Mouse (Mus musculus) heart, adult 2 months (tissue): Measurements from ENCODE around the gene Tmed2. TPM values are rescaled to one million over a fixed set of nuclear protein-coding genes. Genes with fewer than 3 reads are reported as not detected.
"Not testable (repeated sequence)": the region's sequence is repeated elsewhere in the genome, so short reads cannot be mapped to it uniquely, and the experiment has no call there.

Experiments
- DNase-seq, 2 experiments: peaks; one replicate each; pipeline ENCODE4 v3.0.0; 2021
- H3K27ac ChIP-seq: fragments of 200-600 bp; 2 replicates; pipeline ENCODE4 v1.8.1; 2022
- H3K27me3 ChIP-seq: fragments of 200-500 bp; 2 replicates; pipeline ENCODE4 v1.6.1; 2012; ENCODE audit warnings: mild to moderate bottlenecking, low read length, inconsistent platforms, mixed read lengths; ENCODE audit not compliant: control insufficient read depth, insufficient read depth
- H3K36me3 ChIP-seq: fragments of 200-500 bp; 2 replicates; pipeline ENCODE4 v1.6.1; 2012; ENCODE audit warnings: low read length, inconsistent platforms; ENCODE audit not compliant: control insufficient read depth, insufficient read depth
- H3K4me1 ChIP-seq: fragments of 200-500 bp; 2 replicates; pipeline ENCODE4 v1.6.1; 2011; ENCODE audit warnings: low read length; ENCODE audit not compliant: control insufficient read depth, insufficient read depth
- H3K4me3 ChIP-seq: fragments of 200-600 bp; 2 replicates; pipeline ENCODE4 v1.8.1; 2022
- H3K79me2 ChIP-seq: fragments of 200-500 bp; replicated peaks from 2 replicates; pipeline ENCODE4 v1.6.1; 2012; ENCODE audit warnings: mild to moderate bottlenecking, inconsistent platforms, low read length, moderate library complexity, mixed read lengths; ENCODE audit not compliant: control insufficient read depth, insufficient read depth
- H3K9ac ChIP-seq: fragments of 200-500 bp; 2 replicates; pipeline ENCODE4 v1.6.1; 2012; ENCODE audit warnings: low read depth, mild to moderate bottlenecking, control low read depth, inconsistent platforms, low read length, mixed read lengths
- CTCF ChIP-seq: fragments of 200-600 bp; IDR thresholded peaks from 2 replicates; pipeline ENCODE4 v1.8.1; 2022; ENCODE audit warnings: antibody characterized with exemption, mild to moderate bottlenecking, moderate library complexity
- EP300 ChIP-seq: fragments of 200-500 bp; IDR thresholded peaks from 2 replicates; pipeline ENCODE4 v1.6.1; 2011; ENCODE audit warnings: low read depth, low read length, control low read depth; ENCODE audit not compliant: insufficient read depth
- POLR2A ChIP-seq: fragments of 200-500 bp; IDR thresholded peaks from 2 replicates; pipeline ENCODE4 v1.6.1; 2011; ENCODE audit warnings: mild to moderate bottlenecking, low read depth, low read length, control low read depth; ENCODE audit not compliant: insufficient read depth
- WGBS: fragments of 180-500 bp; shearing (Covaris S2); methylation state at CpG from one replicate; pipeline ENCODE4 v1.1.7; 2018; 5-methylcytosine and 5-hydroxymethylcytosine counted together
- intact Hi-C: fragments of 180-260 bp; cut with DNase I; formaldehyde crosslinking; loops from one replicate; pipeline ENCODE4 v1.15.1; 2025
- polyA plus RNA-seq: library from polyadenylated mRNA; depleted of rRNA; stranded (reverse); fragments of >200 nt; gene quantifications from 2 replicates; pipeline ENCODE4 v1.2.3, GENCODE M21; 2012
- total RNA-seq, 2 experiments: library from RNA; stranded (reverse); gene quantifications; 2 replicates each; pipeline ENCODE4 v1.2.3; 2021

Gene Tmed2
- total and polyA plus RNA-seq, 3 experiments = 80.9 to 194 (median 167) TPM

GRCm38 (mm10) chr5:124496614-124497514 lies 43.6 kb upstream of the Tmed2 start:
- DNase-seq = no peak
- no peak overlapping the region for H3K9ac ChIP-seq
- intact Hi-C loops = loop anchor here (2.0 kb wide), 1 partner anchor 14 kb away; the partner anchor contains the start of gene Snrnp35
- WGBS = 56% methylated on average over 15 of the region's 15 CpGs
- peaks cover 20% of the 10 kb centered on the region for H3K4me1 ChIP-seq
- no peaks in the 10 kb centered on the region for H3K27me3 ChIP-seq
- H3K79me2 ChIP-seq = no peaks in the 10 kb centered on the region
- no peak for TF ChIP-seq EP300
- TF ChIP-seq CTCF = no peak
- no peak for TF ChIP-seq POLR2A
- H3K4me3 ChIP-seq = no peak overlapping the region
- H3K27ac ChIP-seq = peak overlapping the region; percentile 93
- peaks cover 21% of the 10 kb centered on the region for H3K36me3 ChIP-seq

- H3K9ac ChIP-seq = no peak overlapping the region
- peaks cover 20% of the 10 kb centered on the region for H3K4me1 ChIP-seq
- no peaks in the 10 kb centered on the region for H3K27me3 ChIP-seq
- WGBS = 6% methylated on average over 9 of the region's 9 CpGs
- peak; percentile 98 for TF ChIP-seq EP300
- peak; percentile 84 for TF ChIP-seq POLR2A
- TF ChIP-seq CTCF = no peak
- intact Hi-C loops = loop anchor here (2.0 kb wide), 1 partner anchor 30 kb away; no protein-coding TSS in a partner anchor
- H3K27ac ChIP-seq = peak overlapping the region; percentile 93
- peak; percentile 74 to 83 for DNase-seq
- H3K4me3 ChIP-seq = no peak overlapping the region
- peaks cover 21% of the 10 kb centered on the region for H3K36me3 ChIP-seq
- no peaks in the 10 kb centered on the region for H3K79me2 ChIP-seq
These were observed 42.1 kb upstream of the Tmed2 start for GRCm38 (mm10) chr5:124498221-124498876.

GRCm38 (mm10) chr5:124499001-124499400 lies 41.5 kb upstream of the Tmed2 start:
- Histone ChIP-seq H3K27me3 (no peaks in the 10 kb centered on the region), H3K4me3 (no peak overlapping the region), H3K79me2 (no peaks in the 10 kb centered on the region), H3K4me1 (peaks cover 20% of the 10 kb centered on the region), H3K9ac (peak overlapping the region; percentile 28), H3K36me3 (peaks cover 21% of the 10 kb centered on the region), H3K27ac (peak overlapping the region; percentile 93)
- intact Hi-C loops = loop anchor here (2.0 kb wide), 1 partner anchor 30 kb away; no protein-coding TSS in a partner anchor
- DNase-seq = no peak
- TF ChIP-seq CTCF = no peak
- TF ChIP-seq EP300 = no peak
- no peak for TF ChIP-seq POLR2A
- WGBS = 54% methylated on average over 5 of the region's 5 CpGs

- WGBS = 76% methylated on average over 4 of the region's 4 CpGs
- Histone ChIP-seq H3K4me1 (peaks cover 20% of the 10 kb centered on the region), H3K27ac (peak overlapping the region; percentile 93), H3K36me3 (peaks cover 21% of the 10 kb centered on the region)
- DNase-seq, H3K4me3 ChIP-seq, H3K9ac ChIP-seq, intact Hi-C loops, H3K79me2 ChIP-seq, H3K27me3 ChIP-seq: not testable (repeated sequence)
These were observed 40.5 kb upstream of the Tmed2 start for GRCm38 (mm10) chr5:124500037-124500436.

- 55% methylated on average over 3 of the region's 3 CpGs for WGBS
- H3K36me3 ChIP-seq = peaks cover 21% of the 10 kb centered on the region
These were observed 39.9 kb upstream of the Tmed2 start for GRCm38 (mm10) chr5:124500573-124500972.

More at GRCm38 (mm10) chr5:124500573-124500972, 39.9 kb upstream of the Tmed2 start:
- DNase-seq = peak in 1 of 2 experiments; percentile 57
- Histone ChIP-seq H3K9ac (no peak overlapping the region), H3K4me1 (peaks cover 20% of the 10 kb centered on the region), H3K27me3 (no peaks in the 10 kb centered on the region), H3K79me2 (no peaks in the 10 kb centered on the region), H3K27ac (peak overlapping the region; percentile 82), H3K4me3 (no peak overlapping the region)
- intact Hi-C loops = no loop called here
- TF ChIP-seq EP300 (peak; percentile 69; the same call in 1 of the 2 replicates), POLR2A (no peak; the same call in 1 of the 2 replicates)
